Mouse (Mus musculus) gastrocnemius, postnatal 36 days (tissue): ENCODE results near the gene Gm8909. TPM values are rescaled to one million over a fixed set of nuclear protein-coding genes. Genes with fewer than 3 reads are reported as not detected.
"Not testable (repeated sequence)": the region's sequence is repeated elsewhere in the genome, so short reads cannot be mapped to it uniquely, and the experiment has no call there.

Experiments
- DNase-seq, 2 experiments: peaks; one replicate each; pipeline ENCODE4 v3.0.0; 2022
- intact Hi-C: fragments of 180-260 bp; cut with DNase I; formaldehyde crosslinking; loops from one replicate; pipeline ENCODE4 v1.15.1; 2025
- total RNA-seq, 2 experiments: library from RNA; stranded (reverse); gene quantifications; 2 replicates each; pipeline ENCODE4 v1.2.3; 2021

Gene Gm8909
- total RNA-seq, 2 experiments from 2014 or later, result not detected

- intact Hi-C loops, result no loop called here
- DNase-seq, result no peak
Observed at GRCm38 (mm10) chr17:36167306-36168038, 865 bp downstream of the Gm8909 start.

- intact Hi-C loops, DNase-seq: not testable (repeated sequence)
Observed at GRCm38 (mm10) chr17:36166901-36167300, 1.4 kb downstream of the Gm8909 start.

GRCm38 (mm10) chr17:36161129-36162051 lies 6.9 kb downstream of the Gm8909 start:
- no peak for DNase-seq
- intact Hi-C loops, result no loop called here

GRCm38 (mm10) chr17:36158264-36158663 lies 10.1 kb downstream of the Gm8909 start:
- DNase-seq, intact Hi-C loops: not testable (repeated sequence)

- DNase-seq, intact Hi-C loops: not testable (repeated sequence)
Observed at GRCm38 (mm10) chr17:36157782-36158181, 10.6 kb downstream of the Gm8909 start.

GRCm38 (mm10) chr17:36154271-36155149 lies 13.8 kb downstream of the Gm8909 start:
- intact Hi-C loops, result no loop called here
- DNase-seq, result no peak

GRCm38 (mm10) chr17:36151200-36151599 lies 17.1 kb downstream of the Gm8909 start:
- DNase-seq, intact Hi-C loops: not testable (repeated sequence)

- intact Hi-C loops, DNase-seq: not testable (repeated sequence)
Observed at GRCm38 (mm10) chr17:36148468-36148867, 19.9 kb downstream of the Gm8909 start.

GRCm38 (mm10) chr17:36146937-36147336 lies 21.4 kb downstream of the Gm8909 start:
- intact Hi-C loops, DNase-seq: not testable (repeated sequence)

- DNase-seq, intact Hi-C loops: not testable (repeated sequence)
Observed at GRCm38 (mm10) chr17:36145861-36146156, 22.5 kb downstream of the Gm8909 start.

GRCm38 (mm10) chr17:36145111-36145860 lies 23.1 kb downstream of the Gm8909 start:
- intact Hi-C loops, result no loop called here
- no peak for DNase-seq

GRCm38 (mm10) chr17:36136299-36136848 lies 32.0 kb downstream of the Gm8909 start:
- not testable (repeated sequence) for DNase-seq
- intact Hi-C loops, result loop anchor here (10.0 kb wide), 1 partner anchor 72 kb away; no protein-coding TSS in a partner anchor

- intact Hi-C loops, result loop anchor here (10.0 kb wide), 1 partner anchor 71 kb away; no protein-coding TSS in a partner anchor
Observed at GRCm38 (mm10) chr17:36135421-36136231, 32.7 kb downstream of the Gm8909 start.

GRCm38 (mm10) chr17:36131516-36132265 lies 36.6 kb downstream of the Gm8909 start:
- intact Hi-C loops, result loop anchor here (10.0 kb wide), 1 partner anchor 67 kb away; no protein-coding TSS in a partner anchor
- DNase-seq, result no peak

More at GRCm38 (mm10) chr17:36135421-36136231, 32.7 kb downstream of the Gm8909 start:
- not testable (repeated sequence) for DNase-seq

GRCm38 (mm10) chr17:36128968-36129817 lies 39.1 kb downstream of the Gm8909 start, which contains the start of gene Gm7030:
Gm7030 (minus strand) TSS chr17:36129425.
- intact Hi-C loops, DNase-seq: not testable (repeated sequence)

GRCm38 (mm10) chr17:36128525-36128924 lies 39.8 kb downstream of the Gm8909 start:
- DNase-seq, intact Hi-C loops: not testable (repeated sequence)
